Mouse (Mus musculus) liver, adult 2 months (tissue): ENCODE data around the gene Aen. TPM values are rescaled to one million over a fixed set of nuclear protein-coding genes. Genes with fewer than 3 reads are reported as not detected.

ENCODE experiments used
- DNase-seq: peaks from one replicate; pipeline ENCODE4 v3.0.0-alpha.2; 2011; ENCODE audit warnings: low read depth, low spot score; ENCODE audit errors: extremely low read depth
- H3K27ac ChIP-seq: fragments of 200-500 bp; replicated peaks from 2 replicates; pipeline ENCODE4 v1.5.1; 2012; ENCODE audit warnings: low read depth, mild to moderate bottlenecking, control low read depth, inconsistent platforms, low read length; ENCODE audit not compliant: insufficient read depth
- H3K27me3 ChIP-seq: fragments of 200-500 bp; 2 replicates; pipeline ENCODE4 v1.6.1; 2012; ENCODE audit warnings: mild to moderate bottlenecking, moderate library complexity, low read length, inconsistent platforms; ENCODE audit not compliant: control insufficient read depth, insufficient read depth
- H3K36me3 ChIP-seq: fragments of 200-500 bp; 2 replicates; pipeline ENCODE4 v1.6.1; 2012; ENCODE audit warnings: low read length, inconsistent platforms; ENCODE audit not compliant: control insufficient read depth, insufficient read depth
- H3K4me1 ChIP-seq: fragments of 200-500 bp; 2 replicates; pipeline ENCODE4 v1.6.1; 2011; ENCODE audit warnings: low read length; ENCODE audit not compliant: control insufficient read depth, insufficient read depth
- H3K4me3 ChIP-seq: fragments of 200-500 bp; 2 replicates; pipeline ENCODE4 v1.5.1; 2011; ENCODE audit warnings: low read depth, mild to moderate bottlenecking, control low read depth, low read length, moderate library complexity; ENCODE audit not compliant: insufficient read depth
- H3K79me2 ChIP-seq: fragments of 200-500 bp; 2 replicates; pipeline ENCODE4 v1.6.1; 2012; ENCODE audit warnings: inconsistent platforms, mild to moderate bottlenecking, low read length, moderate library complexity; ENCODE audit not compliant: control insufficient read depth, insufficient read depth
- H3K9ac ChIP-seq: fragments of 200-500 bp; 2 replicates; pipeline ENCODE4 v1.6.1; 2012; ENCODE audit warnings: low read depth, mild to moderate bottlenecking, control low read depth, inconsistent platforms, low read length
- CTCF ChIP-seq: fragments of 200-500 bp; IDR thresholded peaks from 2 replicates; pipeline ENCODE4 v1.5.1; 2011; ENCODE audit warnings: low read depth, low read length, control low read depth
- POLR2A ChIP-seq: fragments of 200-500 bp; IDR thresholded peaks from 2 replicates; pipeline ENCODE4 v1.6.1; 2011; ENCODE audit warnings: low read length, control low read depth; ENCODE audit not compliant: insufficient read depth; ENCODE audit errors: extremely low read depth
- WGBS: fragments of 180-500 bp; shearing (Covaris S2); methylation state at CpG from one replicate; pipeline ENCODE4 v1.1.7; 2018; 5-methylcytosine and 5-hydroxymethylcytosine counted together
- polyA plus RNA-seq: library from polyadenylated mRNA; depleted of rRNA; stranded (reverse); fragments of >200 nt; gene quantifications from 2 replicates; pipeline ENCODE4 v1.2.3, GENCODE M21; 2012
- total RNA-seq: library from RNA; depleted of rRNA; stranded (reverse); fragments of >200 nt; gene quantifications from 2 replicates; pipeline ENCODE4 v1.2.3, GENCODE M21; 2014

Gene Aen
- total and polyA plus RNA-seq, 2 experiments = 6.5 to 25.3 TPM

- no peak overlapping the region for H3K4me3 ChIP-seq
- TF ChIP-seq POLR2A (no peak), CTCF (no peak)
- H3K27me3 ChIP-seq = no peaks in the 10 kb centered on the region
- H3K36me3 ChIP-seq = no peaks in the 10 kb centered on the region
- DNase-seq = peak; percentile 83
- 0 out of 2 replicates have a peak, but pooled peaks cover 4% of the 10 kb centered on the region for H3K79me2 ChIP-seq
- peak overlapping the region; percentile 15; the same call in 1 of the 2 replicates for H3K27ac ChIP-seq
- 56% methylated on average over 6 of the region's 6 CpGs for WGBS
- no peak overlapping the region for H3K9ac ChIP-seq
- peaks cover 7% of the 10 kb centered on the region for H3K4me1 ChIP-seq
Observed at GRCm38 (mm10) chr7:78903174-78903870, 7.7 kb downstream of the Aen start.

DNA sequence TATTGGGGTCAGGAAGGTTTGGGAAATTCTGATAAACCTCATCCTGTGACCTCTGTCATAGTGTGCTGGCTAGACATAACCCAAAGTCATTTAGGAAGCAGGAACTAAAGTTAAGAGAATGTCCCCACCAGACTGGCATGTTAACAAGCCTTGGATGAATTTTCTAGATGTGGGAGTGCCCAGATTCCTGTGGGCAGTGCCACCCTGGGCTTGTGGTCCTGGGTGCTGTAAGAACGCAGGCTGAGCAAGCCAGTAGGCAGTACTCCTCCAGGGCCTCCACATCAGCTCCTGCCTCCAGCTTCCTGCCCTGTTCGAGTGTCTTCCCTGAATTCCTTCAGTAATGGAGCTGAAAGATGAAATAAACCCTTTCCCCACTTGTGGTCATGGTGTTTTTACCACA lies 8.5 kb downstream of the Aen start:
- WGBS = 85% methylated on average over 2 of the region's 2 CpGs

DNA sequence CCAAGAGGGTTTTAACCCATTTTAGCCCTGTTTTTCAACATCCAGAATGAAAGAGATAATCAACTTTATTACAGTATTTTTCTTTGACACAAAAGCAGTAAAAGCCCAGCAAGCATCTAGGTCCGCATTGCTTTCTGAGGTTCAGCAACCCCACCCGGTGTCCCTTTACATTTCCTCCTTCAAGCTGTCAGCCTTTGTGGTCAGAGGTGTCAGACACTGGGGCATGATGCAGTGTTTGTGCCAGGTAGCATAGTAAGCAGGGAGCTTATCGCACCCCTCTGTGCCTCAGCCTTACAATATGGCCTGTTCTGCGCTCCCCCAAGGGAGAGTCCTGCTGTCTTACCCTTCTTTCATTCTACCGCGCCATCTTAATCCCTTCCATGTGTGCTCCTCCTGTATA lies 13.4 kb downstream of the Aen start:
- TF ChIP-seq CTCF = no peak
- no peak for TF ChIP-seq POLR2A
- Histone ChIP-seq H3K4me1 (peaks cover 2% of the 10 kb centered on the region; the same call in 1 of the 2 replicates), H3K9ac (no peak overlapping the region), H3K4me3 (no peak overlapping the region), H3K27ac (no peak overlapping the region), H3K36me3 (no peaks in the 10 kb centered on the region), H3K27me3 (no peaks in the 10 kb centered on the region), H3K79me2 (no peaks in the 10 kb centered on the region)
- 94% methylated on average over 6 of the region's 6 CpGs for WGBS
- DNase-seq = no peak

More for the DNA sequence above, 8.5 kb downstream of the Aen start:
- TF ChIP-seq POLR2A (no peak), CTCF (no peak)
- no peak overlapping the region for H3K27ac ChIP-seq
- H3K4me3 ChIP-seq = no peak overlapping the region
- H3K9ac ChIP-seq = no peak overlapping the region
- H3K4me1 ChIP-seq = peaks cover 7% of the 10 kb centered on the region
- H3K27me3 ChIP-seq = no peaks in the 10 kb centered on the region
- DNase-seq = no peak
- H3K36me3 ChIP-seq = no peaks in the 10 kb centered on the region
- no peaks in the 10 kb centered on the region for H3K79me2 ChIP-seq

- peaks cover 2% of the 10 kb centered on the region; the same call in 1 of the 2 replicates for H3K4me1 ChIP-seq
- 60% methylated on average over 6 of the region's 6 CpGs for WGBS
Observed at GRCm38 (mm10) chr7:78910336-78911098, 14.9 kb downstream of the Aen start.

DNA sequence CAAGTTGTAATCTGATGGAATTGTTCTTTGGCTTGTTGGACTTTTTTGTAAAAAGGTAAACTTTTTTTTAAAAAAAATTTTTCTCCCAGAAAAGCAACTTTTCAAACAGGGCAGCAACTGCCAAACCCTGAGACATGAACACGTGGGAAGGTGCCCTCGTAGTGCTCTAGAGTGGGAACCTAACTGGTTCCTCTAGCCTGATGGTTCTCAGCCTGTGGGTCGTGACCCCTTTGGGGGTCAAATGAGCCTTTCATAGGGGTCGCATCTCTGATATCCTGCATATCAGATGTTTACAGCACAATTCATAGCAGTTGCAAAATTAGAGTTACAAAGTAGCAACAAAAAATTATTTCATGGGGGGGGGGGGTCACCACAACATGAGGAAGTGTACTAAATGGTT lies 15.6 kb downstream of the Aen start:
- Histone ChIP-seq H3K36me3 (no peaks in the 10 kb centered on the region), H3K79me2 (no peaks in the 10 kb centered on the region), H3K9ac (no peak overlapping the region), H3K27ac (no peak overlapping the region), H3K27me3 (no peaks in the 10 kb centered on the region), H3K4me3 (no peak overlapping the region), H3K4me1 (peaks cover 2% of the 10 kb centered on the region; the same call in 1 of the 2 replicates)
- no peak for DNase-seq
- 80% methylated on average over 4 of the region's 4 CpGs for WGBS
- TF ChIP-seq CTCF = no peak

More at GRCm38 (mm10) chr7:78910336-78911098, 14.9 kb downstream of the Aen start:
- H3K79me2 ChIP-seq = no peaks in the 10 kb centered on the region
- no peak overlapping the region for H3K27ac ChIP-seq
- no peak overlapping the region for H3K4me3 ChIP-seq
- peak; percentile 28 for DNase-seq
- H3K36me3 ChIP-seq = no peaks in the 10 kb centered on the region
- no peak overlapping the region for H3K9ac ChIP-seq
- no peaks in the 10 kb centered on the region for H3K27me3 ChIP-seq
- peak; percentile 43; the same call in 1 of the 2 replicates for TF ChIP-seq CTCF
- TF ChIP-seq POLR2A = no peak
